Mouse (Mus musculus) fibroblast of lung, adult 2 months (primary cell): ENCODE results near the gene Sparcl1.

Experiments
- DNase-seq: peaks from one replicate; pipeline ENCODE4 v3.0.0-alpha.2; 2011; ENCODE audit warnings: low read depth

Sparcl1 gene

GRCm38 (mm10) chr5:104110171-104110920, 3.2 kb downstream of the Sparcl1 start:
- no peak for DNase-seq

GRCm38 (mm10) chr5:104109516-104109915, 4.0 kb downstream of the Sparcl1 start:
- no peak for DNase-seq

- no peak for DNase-seq
Measured at GRCm38 (mm10) chr5:104108879-104109369, 4.6 kb downstream of the Sparcl1 start.

GRCm38 (mm10) chr5:104108127-104108875, 5.2 kb downstream of the Sparcl1 start:
- DNase-seq = no peak

- DNase-seq = no peak
Measured at GRCm38 (mm10) chr5:104104111-104104510, 9.4 kb downstream of the Sparcl1 start.

GRCm38 (mm10) chr5:104103171-104103570, 10.4 kb downstream of the Sparcl1 start:
- DNase-seq = no peak

- DNase-seq = no peak
Measured at GRCm38 (mm10) chr5:104101678-104102531, 11.6 kb downstream of the Sparcl1 start.

- DNase-seq = no peak
Measured at GRCm38 (mm10) chr5:104096078-104096938, 17.2 kb downstream of the Sparcl1 start.

- no peak for DNase-seq
Measured at GRCm38 (mm10) chr5:104095416-104096077, 18.0 kb downstream of the Sparcl1 start.

- DNase-seq = no peak
Measured at GRCm38 (mm10) chr5:104089751-104090150, 23.8 kb downstream of the Sparcl1 start.

- no peak for DNase-seq
Measured at GRCm38 (mm10) chr5:104085366-104085765, 28.2 kb downstream of the Sparcl1 start.

GRCm38 (mm10) chr5:104080736-104081135, 32.8 kb downstream of the Sparcl1 start:
- no peak for DNase-seq

GRCm38 (mm10) chr5:104077508-104077907, 36.0 kb downstream of the Sparcl1 start, which contains the start of gene Gm17660:
Gene Gm17660, minus strand, starts transcription at chr5:104077608.
- no peak for DNase-seq

- no peak for DNase-seq
Measured at GRCm38 (mm10) chr5:104076361-104076760, 37.2 kb downstream of the Sparcl1 start.

GRCm38 (mm10) chr5:104074388-104074787, 39.1 kb downstream of the Sparcl1 start:
- no peak for DNase-seq

GRCm38 (mm10) chr5:104073602-104074001, 39.9 kb downstream of the Sparcl1 start:
- DNase-seq = no peak

- no peak for DNase-seq
Measured at GRCm38 (mm10) chr5:104072272-104072886, 41.2 kb downstream of the Sparcl1 start.

- DNase-seq = no peak
Measured at GRCm38 (mm10) chr5:104071048-104071447, 42.5 kb downstream of the Sparcl1 start.

- DNase-seq = no peak
Measured at GRCm38 (mm10) chr5:104068751-104069150, 44.8 kb downstream of the Sparcl1 start.
